Mouse (Mus musculus): ENCODE measurements around the gene Stim1.

DNA sequence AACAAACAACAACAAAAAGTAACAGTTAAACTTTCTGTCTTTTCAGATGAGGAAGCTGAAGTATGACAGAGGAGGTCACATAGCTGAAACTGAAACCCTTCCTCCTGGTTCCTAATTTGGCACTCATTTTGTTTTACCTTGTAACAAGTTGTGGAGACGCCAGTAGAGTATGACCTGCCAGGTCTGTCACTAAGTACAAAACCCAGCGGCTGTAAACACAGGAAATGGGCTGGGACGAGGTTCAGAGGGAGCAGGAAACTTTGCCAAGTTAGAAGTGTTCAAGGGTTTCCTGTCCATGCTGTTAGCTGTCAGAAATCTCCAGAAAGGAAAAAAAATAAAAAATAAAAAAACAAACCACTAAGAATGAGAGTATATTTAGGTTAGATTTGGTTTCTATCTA is 70.3 kb downstream of the Stim1 start:
- TF ChIP-seq GATA1 (IDR thresholded peaks at IDR 0.05; ENCODE audit: low read length) (no peak), TAL1 (IDR thresholded peaks at IDR 0.05; ENCODE audit: low read length) (no peak)

Measured in erythroblast, embryonic 14.5 days (primary cell).